Mouse (Mus musculus): ENCODE measurements around the gene Dcaf12.

The Dcaf12 gene

DNA sequence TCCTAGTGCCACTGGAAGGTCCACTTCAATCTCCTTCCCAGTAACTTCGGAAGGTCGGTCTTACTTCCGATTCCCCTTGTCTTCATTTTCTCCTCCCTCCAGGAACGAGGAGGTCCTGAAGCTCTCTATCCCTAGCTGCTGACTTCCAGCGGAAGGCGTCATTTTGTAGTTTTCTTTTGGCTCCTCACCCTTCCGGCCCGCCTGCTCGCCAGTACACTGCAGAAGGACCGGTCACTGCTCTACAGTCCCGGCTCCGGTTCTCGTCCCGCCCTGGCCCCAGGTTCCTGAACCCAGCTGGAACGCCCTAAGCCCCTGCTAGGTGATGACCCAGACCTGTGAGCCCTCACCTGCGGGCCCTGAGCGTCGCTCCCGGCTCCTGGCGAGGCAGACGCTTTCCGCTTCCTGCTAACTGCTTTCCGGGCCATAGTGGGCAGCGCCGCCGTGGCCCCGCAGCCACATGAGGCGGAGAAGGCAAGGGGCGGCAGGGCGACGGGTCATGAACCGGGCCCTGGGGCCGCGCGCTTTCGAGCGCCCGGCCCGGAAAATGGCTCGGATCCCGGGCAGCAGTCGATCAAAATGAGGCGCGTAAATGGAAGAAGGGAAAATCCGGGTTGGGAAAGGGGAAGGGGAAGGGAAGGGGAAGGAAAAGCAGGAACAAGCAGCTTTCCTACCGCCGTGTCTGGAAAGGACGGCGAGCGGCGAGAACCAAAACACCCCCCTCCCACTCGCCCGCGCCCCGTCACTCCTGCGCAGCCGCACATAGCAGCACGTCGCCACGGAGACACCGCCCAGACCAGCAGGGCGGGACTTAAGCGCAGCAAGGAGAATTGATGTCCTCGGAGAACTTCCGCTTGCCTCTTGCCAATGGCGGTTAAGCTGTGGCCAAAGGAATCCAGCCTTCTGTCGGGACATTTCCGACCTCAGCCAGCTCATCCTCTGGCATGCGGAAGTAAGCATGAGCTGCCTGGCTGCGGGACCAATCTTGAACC, at the start of gene Dcaf12:
Gene Dcaf12, minus strand, starts transcription at position 749 of the 989 bp plus-strand sequence.
- DNase-seq (ENCODE audit: low spot score) = peak; percentile 92

DNA sequence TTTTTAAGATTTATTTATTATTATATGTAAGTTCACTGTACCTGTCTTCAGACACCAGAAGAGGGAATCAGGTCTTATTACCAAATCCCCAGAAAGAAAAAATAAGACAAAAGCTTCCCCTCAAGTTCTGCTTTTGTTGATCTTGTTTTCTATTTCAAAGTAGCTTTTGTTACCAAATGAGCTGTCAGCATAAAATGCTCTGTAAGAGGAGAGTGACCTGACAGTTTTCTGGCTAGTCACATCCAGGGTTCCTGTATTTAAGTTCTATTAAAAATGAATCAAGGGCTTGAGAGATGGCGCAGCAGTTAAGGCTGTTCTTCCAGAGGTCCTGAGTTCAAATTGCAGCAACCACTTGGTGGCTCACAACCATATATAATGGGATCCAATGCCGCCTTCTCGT, 46.4 kb upstream of the Dcaf12 start:
- no peak for DNase-seq (ENCODE audit: low spot score)

DNA sequence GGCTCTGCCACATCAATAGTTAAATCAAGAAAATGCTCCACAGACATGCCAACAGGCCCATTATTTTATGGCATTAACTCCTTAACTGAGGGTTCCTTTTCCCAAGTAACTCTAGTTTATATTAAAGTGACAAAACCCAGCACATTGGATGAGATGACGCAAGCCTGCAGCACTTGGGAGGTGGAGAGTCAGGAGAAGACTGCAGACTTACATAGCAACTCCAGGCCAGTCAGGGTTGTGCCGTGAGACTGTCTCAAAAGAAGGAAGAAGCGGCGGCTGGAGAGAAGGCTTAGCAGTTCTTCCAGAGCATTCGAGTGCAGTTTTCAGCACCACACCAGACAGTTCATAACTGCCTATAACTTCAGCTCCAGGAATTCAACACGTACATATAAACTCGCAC, 44.7 kb upstream of the Dcaf12 start:
- DNase-seq (ENCODE audit: low spot score) = no peak

DNA sequence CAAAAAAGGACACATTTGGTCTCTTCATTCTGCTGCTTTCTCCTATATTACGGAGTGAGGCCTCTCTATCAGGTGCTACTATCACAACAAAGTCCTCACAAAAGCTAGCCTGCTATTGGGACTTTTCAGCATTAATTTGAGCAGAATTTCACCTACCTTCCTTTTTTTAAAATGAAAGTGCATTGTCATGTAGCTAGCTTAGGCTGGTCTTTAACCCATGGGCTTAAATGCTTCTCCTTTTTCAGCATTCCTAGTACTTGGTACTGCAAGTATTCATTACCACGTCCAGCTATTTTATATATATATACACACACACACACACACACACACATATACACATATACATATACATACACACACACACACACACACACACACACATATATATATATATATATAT, 44.0 kb upstream of the Dcaf12 start:
- DNase-seq (ENCODE audit: low spot score) = no peak

DNA sequence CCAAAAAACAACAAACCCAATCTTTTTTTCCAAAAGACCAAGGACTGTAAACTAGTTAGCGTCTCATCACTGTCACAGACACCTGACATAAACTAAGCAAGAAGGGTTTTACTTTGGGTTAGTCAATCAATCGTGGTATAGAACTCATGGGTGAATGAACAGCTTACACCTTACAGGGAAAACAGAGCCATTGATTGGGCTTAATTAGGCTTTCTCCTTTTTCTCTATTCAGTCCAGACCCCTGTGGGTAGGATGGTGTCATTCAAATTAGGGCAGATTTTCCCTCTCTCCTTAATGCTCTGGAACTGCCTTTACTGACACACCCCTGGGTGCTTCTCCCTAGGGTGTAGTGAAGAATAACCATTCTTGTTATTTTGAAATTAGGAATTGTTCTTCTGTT, 42.5 kb upstream of the Dcaf12 start:
- DNase-seq (ENCODE audit: low spot score) = no peak

DNA sequence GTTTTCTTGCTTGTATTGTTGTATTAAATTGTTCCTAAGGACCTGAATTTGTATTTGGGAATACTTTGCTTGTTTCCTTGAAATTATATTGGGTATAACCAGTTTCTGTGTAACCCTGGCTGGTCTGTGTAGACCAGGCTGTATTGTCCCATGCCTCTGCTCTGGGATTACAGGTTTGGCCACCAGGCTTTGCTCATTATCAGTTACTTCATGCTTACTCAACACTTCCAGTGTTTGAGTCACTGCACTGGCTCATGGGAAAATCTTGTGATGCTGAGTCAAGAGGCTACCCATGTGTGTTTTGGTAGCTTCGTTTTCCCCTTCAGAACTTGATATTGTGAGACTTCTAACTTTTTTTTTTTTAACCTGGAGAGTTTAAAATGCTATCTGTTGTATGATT, 38.6 kb upstream of the Dcaf12 start:
- DNase-seq (ENCODE audit: low spot score) = no peak

DNA sequence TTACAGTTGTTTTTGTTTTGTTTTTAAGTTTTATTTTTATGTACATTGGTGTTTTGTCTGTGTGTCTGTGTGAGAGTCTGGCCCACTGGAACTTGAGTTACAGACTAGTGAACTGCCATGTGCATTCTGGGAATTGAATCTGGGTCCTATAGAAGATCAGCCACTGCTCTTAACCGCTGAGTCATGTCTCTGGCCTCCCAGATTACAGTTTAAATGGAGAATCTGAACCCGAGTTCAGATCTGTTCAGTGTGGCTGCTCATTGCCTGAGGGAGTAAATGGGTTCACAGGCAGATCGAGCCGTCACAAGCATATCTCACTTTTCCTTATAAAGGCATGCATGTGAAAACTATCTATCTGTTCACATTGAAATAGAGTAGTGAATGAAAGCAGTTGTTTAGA, 38.1 kb upstream of the Dcaf12 start:
- DNase-seq (ENCODE audit: low spot score) = no peak

DNA sequence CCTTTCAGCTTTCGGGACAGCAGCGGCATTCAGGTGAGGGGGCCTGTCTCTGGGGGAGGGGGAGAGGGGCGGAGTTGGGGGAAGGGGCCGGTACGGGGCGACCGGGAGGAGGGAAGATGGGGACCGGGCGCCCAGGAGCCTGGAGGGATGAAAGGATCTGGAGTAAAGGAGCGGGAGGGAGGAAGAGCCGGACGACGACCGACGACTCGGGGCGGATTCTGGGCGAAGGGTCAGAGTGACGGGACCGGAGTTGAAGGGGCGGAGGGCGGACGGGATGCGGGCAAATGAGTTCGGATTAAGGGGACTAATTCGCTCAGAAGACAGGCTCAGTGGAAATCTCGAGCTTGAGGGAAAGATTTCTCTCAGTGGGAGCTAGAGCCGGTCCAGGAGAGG, 34.5 kb upstream of the Dcaf12 start:
- DNase-seq (ENCODE audit: low spot score) = no peak

DNA sequence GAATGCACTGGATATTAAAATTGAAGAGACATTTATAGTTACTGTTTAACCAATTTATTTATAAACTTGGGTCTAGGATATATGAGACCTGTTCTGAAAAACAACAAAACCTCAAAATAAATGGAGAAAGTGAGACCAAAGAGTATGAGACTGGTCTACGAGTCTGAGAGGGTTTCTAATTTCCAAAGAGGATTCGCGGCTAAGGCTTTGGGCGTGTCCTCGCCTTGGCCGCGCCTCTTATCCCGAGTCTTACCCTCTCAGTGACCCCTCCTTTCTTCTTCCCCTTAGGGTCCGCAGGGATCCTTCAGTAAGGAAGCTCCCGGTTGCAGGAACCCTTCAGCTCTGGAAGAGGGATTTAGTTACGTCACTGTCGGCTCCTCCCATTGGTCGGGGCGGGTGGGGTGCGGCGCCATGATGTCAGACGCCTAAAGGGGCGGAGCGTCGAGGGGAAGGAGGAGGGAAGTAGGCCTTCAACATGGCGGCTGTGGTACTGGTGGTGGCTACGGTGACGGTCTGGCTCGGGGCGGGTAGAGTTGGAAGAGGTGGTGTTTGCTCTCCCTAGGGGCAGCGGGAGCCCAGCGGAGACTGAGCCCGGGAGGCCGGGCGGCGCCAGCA, 34.0 kb upstream of the Dcaf12 start, which contains the start of gene Ubap1:
Gene Ubap1, plus strand, starts transcription at position 413 of the 615 bp plus-strand sequence.
- peak; percentile 87 for DNase-seq (ENCODE audit: low spot score)

DNA sequence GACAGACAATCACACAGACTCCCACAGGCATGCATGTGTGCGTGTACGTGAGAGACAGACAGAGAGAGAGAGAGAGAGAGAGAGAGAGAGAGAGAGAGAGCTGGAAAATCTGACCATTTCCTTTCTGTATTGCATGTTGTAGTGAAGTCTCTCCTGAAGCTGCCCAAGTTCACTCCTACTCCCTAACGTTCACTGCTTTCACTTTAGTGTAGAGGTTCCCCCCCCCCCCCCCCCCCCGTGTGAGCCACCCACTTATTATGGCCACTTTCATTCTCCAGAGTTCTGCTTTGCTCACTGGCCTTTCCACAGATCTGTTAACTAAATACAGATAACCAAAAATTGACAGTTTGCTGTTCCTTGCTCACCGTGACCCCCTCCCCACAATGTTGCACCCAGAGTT, 33.1 kb upstream of the Dcaf12 start:
- no peak for DNase-seq (ENCODE audit: low spot score)

DNA sequence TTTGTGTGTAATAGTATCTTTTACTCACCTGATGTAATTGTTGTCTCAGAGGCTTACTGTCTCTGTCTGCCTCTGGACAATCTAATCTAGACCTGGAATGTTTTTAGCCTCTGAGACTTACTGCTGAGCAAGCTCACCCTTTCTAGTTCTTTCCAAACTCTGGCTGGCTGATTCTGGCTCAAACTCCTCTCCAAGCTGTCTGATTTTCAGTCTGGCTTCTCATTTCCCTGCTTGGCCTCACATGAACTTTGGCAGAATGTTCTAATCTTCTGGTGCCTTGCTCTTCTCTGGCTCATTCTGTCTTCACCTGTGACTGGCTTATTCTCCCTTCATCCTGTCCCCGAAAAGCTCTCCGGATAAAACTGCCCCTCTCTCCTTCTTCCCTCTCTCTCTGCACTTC, 31.3 kb upstream of the Dcaf12 start:
- DNase-seq (ENCODE audit: low spot score) = no peak

DNA sequence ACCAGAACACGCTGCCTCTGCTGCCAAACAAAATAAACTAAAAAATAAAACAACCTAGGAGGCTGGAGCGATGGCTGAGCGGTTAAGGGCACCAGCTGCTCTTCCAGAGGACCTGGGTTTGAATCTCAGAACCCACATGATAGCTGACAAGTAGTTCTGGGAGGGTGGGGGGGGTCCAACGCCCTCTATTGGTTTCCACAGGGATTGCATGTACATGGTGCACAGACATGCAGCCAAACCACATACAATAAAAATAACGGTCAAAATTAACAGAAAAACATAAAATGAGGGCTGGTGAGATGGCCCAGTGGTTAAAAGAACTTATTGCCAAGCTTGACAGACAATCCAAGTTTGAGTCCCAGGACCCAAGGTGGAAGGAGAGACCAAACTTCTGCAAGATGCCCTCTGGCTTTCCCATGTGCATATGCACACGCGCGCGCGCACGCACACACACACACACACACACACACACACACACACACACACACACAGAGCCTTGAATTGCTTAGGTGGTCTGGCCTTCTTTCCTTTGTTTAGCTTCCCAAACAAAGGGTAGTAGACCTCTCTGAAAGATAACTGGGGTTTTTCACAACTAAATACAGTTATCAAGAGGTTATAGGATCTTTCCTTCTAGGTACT, 26.3 kb upstream of the Dcaf12 start:
- no peak for DNase-seq (ENCODE audit: low spot score)

DNA sequence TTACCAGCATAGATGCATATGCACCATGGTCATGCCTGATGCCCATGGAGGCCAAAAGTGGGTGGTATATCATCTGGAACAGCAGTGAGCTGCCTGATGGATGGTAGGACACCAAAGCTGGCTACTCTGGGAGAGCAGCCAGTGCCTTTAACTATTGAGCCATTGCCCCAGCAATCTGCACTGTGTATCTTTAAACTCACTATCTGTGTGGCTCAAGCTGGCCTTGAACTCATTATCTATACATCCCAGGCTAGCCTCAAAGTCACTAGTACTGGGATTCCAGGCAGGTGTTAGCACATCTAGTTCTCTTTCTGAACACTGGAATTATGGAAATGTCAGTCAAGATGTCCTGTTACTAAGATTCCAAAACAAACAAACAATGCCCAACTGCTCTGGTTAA, 21.9 kb upstream of the Dcaf12 start:
- no peak for DNase-seq (ENCODE audit: low spot score)

DNA sequence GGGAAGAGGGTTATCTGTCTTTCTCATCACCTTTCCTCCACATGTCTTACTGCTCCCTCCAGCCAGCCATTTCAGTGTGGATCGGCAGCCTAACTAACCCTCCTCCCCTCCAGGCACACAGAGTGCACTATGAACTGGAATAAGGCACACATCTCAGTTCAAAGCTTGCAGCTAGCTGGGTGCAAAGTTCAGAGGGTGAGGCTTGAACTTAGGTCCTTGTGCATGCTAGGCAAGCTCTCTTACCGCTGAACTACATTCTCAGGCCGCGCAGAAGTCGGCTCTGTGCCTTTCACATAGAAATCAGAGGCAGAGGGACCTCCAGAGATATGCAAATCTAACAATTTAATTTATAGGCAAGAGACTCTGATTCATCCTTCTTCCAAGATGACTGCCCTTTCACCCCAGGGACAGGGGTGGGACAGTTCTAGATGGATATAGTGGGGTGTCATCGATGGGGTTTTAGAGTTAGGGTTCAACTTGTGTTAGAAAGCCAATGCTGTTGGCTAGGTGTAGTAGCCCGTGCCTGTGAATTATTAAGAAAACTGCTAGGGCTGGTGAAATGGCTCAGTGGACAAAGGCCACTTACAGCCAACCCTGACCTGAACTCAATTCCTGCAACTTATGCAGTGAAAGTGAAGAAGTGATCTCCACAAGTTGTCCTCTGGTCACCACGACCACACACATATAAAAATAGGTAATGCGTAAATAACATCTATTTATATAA, 17.2 kb upstream of the Dcaf12 start:
- no peak for DNase-seq (ENCODE audit: low spot score)

DNA sequence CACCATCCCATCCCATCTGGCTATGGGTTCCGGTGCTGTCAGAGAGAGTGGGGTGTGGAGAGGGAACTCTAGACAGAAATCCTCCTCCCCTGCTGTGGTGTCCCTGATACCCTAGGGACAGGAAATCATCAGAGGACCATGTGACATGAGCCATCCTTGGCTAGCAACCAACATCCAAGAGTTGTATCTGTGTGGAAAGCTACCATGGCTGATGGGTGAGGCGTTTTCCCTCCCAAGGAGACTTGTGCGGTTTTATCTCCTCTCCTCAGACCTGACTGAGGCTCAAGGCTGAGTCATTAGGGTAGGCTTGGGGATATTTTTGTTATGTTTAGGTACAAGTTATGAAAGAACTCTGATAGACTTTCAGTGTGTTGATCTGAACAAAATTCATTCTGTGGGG, 16.4 kb upstream of the Dcaf12 start:
- DNase-seq (ENCODE audit: low spot score) = no peak

DNA sequence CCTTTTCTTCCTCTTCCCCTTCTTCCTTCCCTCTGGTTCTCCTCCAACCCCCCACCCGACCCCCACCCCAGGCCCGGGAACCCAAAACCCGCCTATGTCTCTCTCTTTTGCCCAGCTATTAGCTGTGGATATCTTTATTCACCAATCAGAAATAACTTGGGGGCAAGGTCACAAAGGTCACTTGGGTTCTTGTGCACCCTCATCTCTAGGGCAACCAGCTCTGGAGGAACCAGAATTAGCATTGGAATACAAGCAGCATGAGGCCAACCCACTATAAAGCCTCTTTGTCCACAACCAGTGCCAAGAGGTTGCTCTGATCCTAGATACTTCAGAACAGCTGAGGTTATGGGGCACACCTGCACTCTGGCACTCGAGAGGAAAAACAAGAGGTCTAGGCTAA, 14.8 kb upstream of the Dcaf12 start:
- no peak for DNase-seq (ENCODE audit: low spot score)

DNA sequence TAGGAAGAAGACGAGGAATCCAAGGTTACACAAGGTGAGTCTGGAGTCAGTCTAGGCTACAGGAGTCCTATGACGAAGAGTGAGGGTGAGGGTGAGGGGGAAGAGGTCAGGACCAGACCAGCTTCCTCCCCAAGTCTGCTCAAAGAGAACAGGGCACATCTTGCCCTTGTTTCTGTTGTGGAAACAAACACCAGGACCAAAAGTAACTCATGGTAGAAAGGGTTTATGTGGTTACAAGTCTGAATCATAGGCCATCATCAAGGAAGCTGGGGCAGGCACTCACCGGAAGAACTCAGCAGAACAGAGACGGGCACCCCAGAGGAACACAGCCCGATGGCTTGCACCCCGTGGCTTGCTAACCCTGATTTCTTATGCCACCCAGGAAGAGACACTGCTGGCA, 12.2 kb upstream of the Dcaf12 start:
- DNase-seq (ENCODE audit: low spot score) = peak; percentile 24

DNA sequence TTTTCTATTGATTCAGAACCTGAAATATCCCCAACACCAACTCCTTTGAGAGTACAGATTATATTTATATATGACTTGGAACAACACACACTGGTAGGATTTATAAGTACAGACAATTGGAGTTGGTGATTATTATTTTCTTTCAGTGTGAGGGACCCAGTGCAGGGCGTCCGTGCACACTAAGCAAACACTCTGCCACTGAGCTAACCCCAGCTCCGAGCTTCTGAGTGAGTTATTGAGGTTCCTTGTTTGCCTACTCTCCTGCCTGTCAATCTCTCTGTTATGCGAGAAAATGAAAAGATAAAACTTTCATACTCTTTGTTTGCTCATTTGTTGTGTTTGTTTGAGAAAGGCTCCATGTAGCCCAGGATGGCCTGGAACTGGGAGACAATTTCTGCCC, 6.3 kb upstream of the Dcaf12 start:
- no peak for DNase-seq (ENCODE audit: low spot score)

DNA sequence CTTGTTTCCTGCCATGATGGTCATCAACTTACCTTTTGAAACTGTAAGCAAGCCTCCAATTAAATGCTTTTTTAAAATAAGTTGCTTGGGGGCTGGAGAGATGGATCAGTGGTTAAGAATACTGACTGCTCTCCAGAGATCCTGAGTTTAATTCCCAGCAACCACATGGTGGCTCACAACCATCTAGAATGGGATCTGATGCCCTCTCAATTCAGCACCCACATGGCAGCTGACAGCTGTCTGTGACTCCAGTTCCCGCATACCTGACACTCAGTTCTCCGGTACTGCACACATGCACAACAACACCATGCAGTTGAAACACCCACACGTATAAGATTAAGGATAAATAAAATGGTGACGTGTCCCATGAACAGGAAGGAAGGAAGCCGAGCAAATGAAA, 3.6 kb upstream of the Dcaf12 start:
- DNase-seq (ENCODE audit: low spot score) = no peak

DNA sequence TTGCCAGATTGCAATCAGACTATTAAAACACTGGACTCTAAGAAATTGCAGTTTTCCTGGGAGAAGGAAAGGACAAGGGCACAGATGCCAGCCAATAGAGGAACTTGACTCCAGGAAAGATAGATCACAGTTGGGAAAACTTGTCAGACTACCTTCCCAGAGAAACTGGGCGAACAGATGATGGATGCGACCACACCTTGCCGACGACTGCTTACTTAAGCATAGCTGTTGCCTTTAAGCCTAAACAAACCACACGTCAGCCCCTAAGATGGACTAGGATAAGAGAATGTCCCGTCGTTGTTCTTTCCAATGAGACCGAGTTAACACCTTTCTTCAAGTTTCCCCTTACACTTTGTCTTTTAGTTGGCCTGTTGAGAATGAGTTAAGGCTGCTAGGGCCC, 484 bp upstream of the Dcaf12 start:
- DNase-seq (ENCODE audit: low spot score) = no peak

DNA sequence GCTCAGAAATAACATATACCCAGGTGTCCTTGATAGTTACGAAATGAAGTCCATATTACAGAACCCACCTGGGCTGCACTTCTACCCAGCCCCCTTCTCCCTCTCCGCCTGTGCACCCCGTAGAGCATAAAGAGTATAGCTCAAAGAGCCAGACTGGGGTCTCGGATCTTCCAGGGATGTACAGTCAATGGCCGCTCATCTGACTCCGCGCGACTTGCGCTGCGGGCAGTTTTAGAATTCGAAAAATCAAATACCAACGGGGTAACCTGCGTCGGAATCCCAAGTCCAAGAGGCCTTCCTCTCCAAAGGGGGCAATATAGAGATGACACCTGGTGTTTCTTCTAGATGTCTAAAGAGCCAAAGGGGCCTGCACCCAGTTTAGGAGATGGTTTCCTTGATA, 967 bp downstream of the Dcaf12 start:
- no peak for DNase-seq (ENCODE audit: low spot score)

Measured in T-cell, adult 2 months (primary cell).